Mouse (Mus musculus): ENCODE measurements at regions not wholly inside any gene's neighbourhood (a gene's known extent, or its start where the extent isn't known, plus 50 kb on each side); places are given as distances from the start of the nearest gene placed in this dataset.

GRCm38 (mm10) chr16:90614137-90614536 is 113.1 kb downstream of the Mis18a start:
- DNase-seq (ENCODE audit: low read depth, low spot score) = no peak

- DNase-seq (ENCODE audit: low read depth, low spot score) = no peak
These were observed 117.0 kb downstream of the Mis18a start for GRCm38 (mm10) chr16:90610097-90610808.

- DNase-seq (ENCODE audit: low read depth, low spot score) = no peak
These were observed 127.8 kb downstream of the Mis18a start for GRCm38 (mm10) chr16:90599329-90599870.

- DNase-seq (ENCODE audit: low read depth, low spot score) = no peak
These were observed 128.5 kb downstream of the Mis18a start for GRCm38 (mm10) chr16:90598727-90599126.

GRCm38 (mm10) chr16:90592721-90593481 is 134.3 kb downstream of the Mis18a start:
- no peak for DNase-seq (ENCODE audit: low read depth, low spot score)

- no peak for DNase-seq (ENCODE audit: low read depth, low spot score)
These were observed 142.0 kb downstream of the Mis18a start for GRCm38 (mm10) chr16:90585171-90585570.

- DNase-seq (ENCODE audit: low read depth, low spot score) = no peak
These were observed 146.8 kb downstream of the Mis18a start for GRCm38 (mm10) chr16:90580411-90580810.

GRCm38 (mm10) chr16:90571107-90571506 is 156.1 kb downstream of the Mis18a start:
- no peak for DNase-seq (ENCODE audit: low read depth, low spot score)

GRCm38 (mm10) chr16:90569826-90570225 is 157.4 kb downstream of the Mis18a start:
- no peak for DNase-seq (ENCODE audit: low read depth, low spot score)

- no peak for DNase-seq (ENCODE audit: low read depth, low spot score)
These were observed 162.0 kb downstream of the Mis18a start for GRCm38 (mm10) chr16:90565182-90565581.

- no peak for DNase-seq (ENCODE audit: low read depth, low spot score)
These were observed 167.3 kb downstream of the Hunk start for GRCm38 (mm10) chr16:90553120-90553519.

- DNase-seq (ENCODE audit: low read depth, low spot score) = no peak
These were observed 165.2 kb downstream of the Hunk start for GRCm38 (mm10) chr16:90551041-90551440.

- DNase-seq (ENCODE audit: low read depth, low spot score) = no peak
These were observed 164.4 kb downstream of the Hunk start for GRCm38 (mm10) chr16:90550058-90550795.

Data from ES-CJ7 (cell line).